Mouse (Mus musculus): ENCODE measurements at regions not wholly inside any gene's neighbourhood (a gene's known extent, or its start where the extent isn't known, plus 50 kb on each side); places are given as distances from the start of the nearest gene placed in this dataset.

- WGBS: 71% methylated on average over 3 of the region's 3 CpGs
- Histone ChIP-seq H3K4me3 (ENCODE audit: insufficient read depth, low read depth, low read length) (no peak overlapping the region), H3K4me1 (ENCODE audit: control insufficient read depth, insufficient read depth, low read length) (no peaks in the 10 kb centered on the region), H3K27ac (ENCODE audit: insufficient read depth, low read depth, low read length) (no peak overlapping the region)
- TF ChIP-seq POLR2A (IDR thresholded peaks at IDR 0.05; ENCODE audit: insufficient read depth, low read depth, low read length) (no peak), CTCF (IDR thresholded peaks at IDR 0.05; ENCODE audit: insufficient read depth, low read depth, low read length) (no peak)
Observed at GRCm38 (mm10) chr10:44763102-44763501, 234.8 kb upstream of the Prdm1 start.

- H3K27ac ChIP-seq (ENCODE audit: insufficient read depth, low read depth, low read length): no peak overlapping the region
- TF ChIP-seq POLR2A (IDR thresholded peaks at IDR 0.05; ENCODE audit: insufficient read depth, low read depth, low read length) (no peak), CTCF (IDR thresholded peaks at IDR 0.05; ENCODE audit: insufficient read depth, low read depth, low read length) (no peak)
- no peak overlapping the region for H3K4me3 ChIP-seq (ENCODE audit: insufficient read depth, low read depth, low read length)
- no peaks in the 10 kb centered on the region for H3K4me1 ChIP-seq (ENCODE audit: control insufficient read depth, insufficient read depth, low read length)
- WGBS: 82% methylated on average over 4 of the region's 4 CpGs
Observed at GRCm38 (mm10) chr10:44762068-44762467, 233.8 kb upstream of the Prdm1 start.

- Histone ChIP-seq H3K4me1 (ENCODE audit: control insufficient read depth, insufficient read depth, low read length) (no peaks in the 10 kb centered on the region), H3K4me3 (ENCODE audit: insufficient read depth, low read depth, low read length) (no peak overlapping the region), H3K27ac (ENCODE audit: insufficient read depth, low read depth, low read length) (no peak overlapping the region)
- 83% methylated on average over 4 of the region's 4 CpGs for WGBS
- TF ChIP-seq POLR2A (IDR thresholded peaks at IDR 0.05; ENCODE audit: insufficient read depth, low read depth, low read length) (no peak), CTCF (IDR thresholded peaks at IDR 0.05; ENCODE audit: insufficient read depth, low read depth, low read length) (no peak)
Observed at GRCm38 (mm10) chr10:44761324-44761723, 233.0 kb upstream of the Prdm1 start.

GRCm38 (mm10) chr10:44755355-44755957 is 227.2 kb upstream of the Prdm1 start:
- no peak overlapping the region for H3K4me3 ChIP-seq (ENCODE audit: insufficient read depth, low read depth, low read length)
- no peak overlapping the region for H3K27ac ChIP-seq (ENCODE audit: insufficient read depth, low read depth, low read length)
- no peaks in the 10 kb centered on the region for H3K4me1 ChIP-seq (ENCODE audit: control insufficient read depth, insufficient read depth, low read length)
- WGBS: 59% methylated on average over 6 of the region's 6 CpGs
- TF ChIP-seq POLR2A (IDR thresholded peaks at IDR 0.05; ENCODE audit: insufficient read depth, low read depth, low read length) (no peak), CTCF (IDR thresholded peaks at IDR 0.05; ENCODE audit: insufficient read depth, low read depth, low read length) (no peak)

GRCm38 (mm10) chr10:44754930-44755329 is 226.6 kb upstream of the Prdm1 start:
- no peak overlapping the region for H3K27ac ChIP-seq (ENCODE audit: insufficient read depth, low read depth, low read length)
- H3K4me1 ChIP-seq (ENCODE audit: control insufficient read depth, insufficient read depth, low read length): no peaks in the 10 kb centered on the region
- no peak for TF ChIP-seq POLR2A (IDR thresholded peaks at IDR 0.05; ENCODE audit: insufficient read depth, low read depth, low read length)
- TF ChIP-seq CTCF (IDR thresholded peaks at IDR 0.05; ENCODE audit: insufficient read depth, low read depth, low read length): no peak
- 82% methylated on average over 4 of the region's 4 CpGs for WGBS
- no peak overlapping the region for H3K4me3 ChIP-seq (ENCODE audit: insufficient read depth, low read depth, low read length)

GRCm38 (mm10) chr10:44752719-44753390 is 224.6 kb upstream of the Prdm1 start:
- 52% methylated on average over 8 of the region's 8 CpGs for WGBS
- Histone ChIP-seq H3K4me1 (ENCODE audit: control insufficient read depth, insufficient read depth, low read length) (no peaks in the 10 kb centered on the region), H3K4me3 (ENCODE audit: insufficient read depth, low read depth, low read length) (no peak overlapping the region), H3K27ac (ENCODE audit: insufficient read depth, low read depth, low read length) (no peak overlapping the region)
- no peak for TF ChIP-seq CTCF (IDR thresholded peaks at IDR 0.05; ENCODE audit: insufficient read depth, low read depth, low read length)

GRCm38 (mm10) chr10:44751061-44751460 is 222.8 kb upstream of the Prdm1 start:
- Histone ChIP-seq H3K4me3 (ENCODE audit: insufficient read depth, low read depth, low read length) (no peak overlapping the region), H3K4me1 (ENCODE audit: control insufficient read depth, insufficient read depth, low read length) (no peaks in the 10 kb centered on the region), H3K27ac (ENCODE audit: insufficient read depth, low read depth, low read length) (no peak overlapping the region)
- TF ChIP-seq CTCF (IDR thresholded peaks at IDR 0.05; ENCODE audit: insufficient read depth, low read depth, low read length): no peak
- TF ChIP-seq POLR2A (IDR thresholded peaks at IDR 0.05; ENCODE audit: insufficient read depth, low read depth, low read length): no peak
- 94% methylated on average over 6 of the region's 6 CpGs for WGBS

GRCm38 (mm10) chr10:44749206-44749605 is 220.9 kb upstream of the Prdm1 start:
- TF ChIP-seq POLR2A (IDR thresholded peaks at IDR 0.05; ENCODE audit: insufficient read depth, low read depth, low read length) (no peak), CTCF (IDR thresholded peaks at IDR 0.05; ENCODE audit: insufficient read depth, low read depth, low read length) (no peak)
- Histone ChIP-seq H3K4me3 (ENCODE audit: insufficient read depth, low read depth, low read length) (no peak overlapping the region), H3K4me1 (ENCODE audit: control insufficient read depth, insufficient read depth, low read length) (no peaks in the 10 kb centered on the region), H3K27ac (ENCODE audit: insufficient read depth, low read depth, low read length) (no peak overlapping the region)
- WGBS: 51% methylated on average over 4 of the region's 4 CpGs

GRCm38 (mm10) chr10:44747419-44747818 is 219.1 kb upstream of the Prdm1 start:
- no peaks in the 10 kb centered on the region for H3K4me1 ChIP-seq (ENCODE audit: control insufficient read depth, insufficient read depth, low read length)
- TF ChIP-seq CTCF (IDR thresholded peaks at IDR 0.05; ENCODE audit: insufficient read depth, low read depth, low read length) (no peak), POLR2A (IDR thresholded peaks at IDR 0.05; ENCODE audit: insufficient read depth, low read depth, low read length) (no peak)
- no peak overlapping the region for H3K27ac ChIP-seq (ENCODE audit: insufficient read depth, low read depth, low read length)
- 88% methylated on average over 3 of the region's 3 CpGs for WGBS
- no peak overlapping the region for H3K4me3 ChIP-seq (ENCODE audit: insufficient read depth, low read depth, low read length)
